Mouse (Mus musculus) megakaryocyte, embryonic 14.5 days (primary cell): ENCODE measurements around the gene Slfnl1.

ENCODE experiments used
- FLI1 ChIP-seq: IDR thresholded peaks from 2 replicates; pipeline ENCODE4 v1.6.1; 2012; ENCODE audit warnings: low read length, inconsistent platforms, mixed read lengths
- GATA1 ChIP-seq: IDR thresholded peaks from 3 replicates; pipeline ENCODE4 v1.6.1; 2012; ENCODE audit warnings: mixed read lengths, low read length, inconsistent platforms, borderline replicate concordance

- no peak for TF ChIP-seq GATA1
- no peak for TF ChIP-seq FLI1
Observed at GRCm38 (mm10) chr4:120568005-120568404, 36.0 kb downstream of the Slfnl1 start.
